Comparison of ENCODE assay signal across 8 mouse cellular contexts in the genomic region with DNA sequence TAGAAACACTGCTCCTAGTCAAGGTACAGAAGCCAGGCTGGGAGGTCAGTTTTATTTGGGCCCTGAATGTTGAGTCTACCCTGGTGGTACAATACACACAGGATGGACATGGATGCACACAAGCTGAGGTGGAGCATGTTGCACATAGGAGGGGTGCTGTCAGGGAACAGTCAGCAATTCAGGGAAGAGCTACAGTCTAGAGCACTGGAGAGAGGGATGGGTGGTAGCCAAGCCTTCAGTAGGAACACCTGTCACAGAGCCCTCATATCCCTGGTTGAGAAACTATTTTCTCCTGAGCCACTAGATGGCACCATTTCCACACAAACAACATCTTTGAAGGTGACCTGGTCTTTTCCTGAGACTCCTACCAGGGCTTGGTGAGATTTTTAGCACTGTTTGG. TPM values are rescaled to one million over a fixed set of nuclear protein-coding genes. Genes with fewer than 3 reads are reported as not detected.
DNase-seq lines count a peak whose midpoint lies in the region; ATAC-seq and TF ChIP-seq lines count a peak whose summit lies in the region.

No protein-coding gene starts in this region.

- no peak for ATAC-seq in CD4-positive, CD25-positive, alpha-beta regulatory T cell, adult 4 months
- peak; percentile 58; the same call in 1 of the 2 replicates for ATAC-seq in midbrain, postnatal 0 days (ENCODE audit: low FRiP score)

- TF ChIP-seq CTCF in midbrain, postnatal 0 days (IDR thresholded peaks at IDR 0.05) = peak; percentile 96

- intact Hi-C loops in heart, postnatal 14 days (cut with DNase I) = loop anchor here (1.0 kb wide), 2 partner anchors 789 to 839 kb away; no protein-coding TSS in a partner anchor

- no peaks in the 10 kb centered on the region for H3K9me3 ChIP-seq in midbrain, postnatal 0 days (ENCODE audit: low read length)

- peak; percentile 15 for DNase-seq in CD4-positive, CD25-positive, alpha-beta regulatory T cell, adult 2 months (ENCODE audit: low read depth, low spot score)
- peak; percentile 3 for DNase-seq in A20 (ENCODE audit: low read depth, low spot score)
- DNase-seq in cerebellum, adult 9-11 months = peak; percentile 83
- DNase-seq in heart, postnatal 14 days = peak; percentile 3 to 34
- peak; percentile 40 for DNase-seq in layer of hippocampus, adult 9-11 months
- DNase-seq in midbrain, postnatal 0 days (ENCODE audit: low spot score) = peak; percentile 92
- no peak for DNase-seq in thymus, postnatal 25 days

- no peaks in the 10 kb centered on the region for H3K4me1 ChIP-seq in midbrain, postnatal 0 days (ENCODE audit: insufficient read depth, low read length)

- 0 out of 2 replicates have a peak overlapping the region, but pooled peaks have one; percentile 12 for H3K27ac ChIP-seq in midbrain, postnatal 0 days (ENCODE audit: low read depth, low read length)

- no peaks in the 10 kb centered on the region for H3K27me3 ChIP-seq in midbrain, postnatal 0 days (ENCODE audit: insufficient read depth, low read length)

- H3K9ac ChIP-seq in midbrain, postnatal 0 days (replicated peaks; ENCODE audit: low read length, poor library complexity, severe bottlenecking) = no peak overlapping the region

- H3K4me3 ChIP-seq in midbrain, postnatal 0 days (ENCODE audit: low read depth, low read length) = no peak overlapping the region

- no peaks in the 10 kb centered on the region for H3K36me3 ChIP-seq in midbrain, postnatal 0 days (ENCODE audit: insufficient read depth, low read length)

- no peak overlapping the region for H3K4me2 ChIP-seq in midbrain, postnatal 0 days (ENCODE audit: low read depth, low read length, poor library complexity, severe bottlenecking)

RNA-seq across cellular contexts. Expression of a gene that starts 13.1 kb away (rescaled TPM):
- polyA plus RNA-seq in CD4-positive, CD25-positive, alpha-beta regulatory T cell, adult 4 months (2017; shearing (Covaris generic)) = not detected
- total RNA-seq in heart, postnatal 14 days (2021) = not detected
- not detected in 2 replicates for total RNA-seq in midbrain, postnatal 0 days (2014; rRNA removed)
- 0.38 and 0.49 TPM in 2 replicates for polyA plus RNA-seq in midbrain, postnatal 0 days (2015; fragmentation: Nextera tagmentation; extraction: Ambion mirVana)
